Mouse (Mus musculus) small intestine, adult 2 months (tissue): ENCODE results near the gene Pcdh20. TPM values are rescaled to one million over a fixed set of nuclear protein-coding genes. Genes with fewer than 3 reads are reported as not detected.

ENCODE experiments used
- H3K27ac ChIP-seq: fragments of 200-500 bp; 2 replicates; pipeline ENCODE4 v1.5.1; 2012; ENCODE audit warnings: low read depth, low read length, control low read depth, inconsistent platforms; ENCODE audit not compliant: insufficient read depth
- H3K27me3 ChIP-seq: fragments of 200-500 bp; 2 replicates; pipeline ENCODE4 v1.6.1; 2012; ENCODE audit warnings: mild to moderate bottlenecking, moderate library complexity, low read length, inconsistent platforms; ENCODE audit not compliant: control insufficient read depth, insufficient read depth
- H3K36me3 ChIP-seq: fragments of 200-500 bp; 2 replicates; pipeline ENCODE4 v1.6.1; 2012; ENCODE audit warnings: mild to moderate bottlenecking, low read length, control low read depth, inconsistent platforms; ENCODE audit not compliant: control insufficient read depth, insufficient read depth
- H3K4me1 ChIP-seq: fragments of 200-500 bp; 2 replicates; pipeline ENCODE4 v1.6.1; 2012; ENCODE audit warnings: low read length, inconsistent platforms, mixed read lengths; ENCODE audit not compliant: control insufficient read depth, insufficient read depth, insufficient read length
- H3K4me3 ChIP-seq: fragments of 200-500 bp; 2 replicates; pipeline ENCODE4 v1.5.1; 2012; ENCODE audit warnings: low read depth, mild to moderate bottlenecking, control low read depth, inconsistent platforms, low read length, moderate library complexity
- CTCF ChIP-seq: fragments of 200-500 bp; IDR thresholded peaks from 2 replicates; pipeline ENCODE4 v1.5.1; 2012; ENCODE audit warnings: low read depth, mild to moderate bottlenecking, control low read depth, inconsistent platforms, low read length, moderate library complexity, mixed read lengths; ENCODE audit not compliant: insufficient replicate concordance, insufficient read length; ENCODE audit errors: extremely low read depth
- POLR2A ChIP-seq: fragments of 200-500 bp; IDR thresholded peaks from 2 replicates; pipeline ENCODE4 v1.6.1; 2012; ENCODE audit warnings: low read depth, mild to moderate bottlenecking, control low read depth, inconsistent platforms, low read length, moderate library complexity
- WGBS: fragments of 180-500 bp; shearing (Covaris S2); methylation state at CpG from one replicate; pipeline ENCODE4 v1.1.7; 2018; 5-methylcytosine and 5-hydroxymethylcytosine counted together
- polyA plus RNA-seq: library from polyadenylated mRNA; depleted of rRNA; stranded (reverse); fragments of >200 nt; gene quantifications from 2 replicates; pipeline ENCODE4 v1.2.3, GENCODE M21; 2012; rRNA removed

Gene Pcdh20
- polyA plus RNA-seq, result 0.15 and 0.27 TPM in 2 replicates

DNA sequence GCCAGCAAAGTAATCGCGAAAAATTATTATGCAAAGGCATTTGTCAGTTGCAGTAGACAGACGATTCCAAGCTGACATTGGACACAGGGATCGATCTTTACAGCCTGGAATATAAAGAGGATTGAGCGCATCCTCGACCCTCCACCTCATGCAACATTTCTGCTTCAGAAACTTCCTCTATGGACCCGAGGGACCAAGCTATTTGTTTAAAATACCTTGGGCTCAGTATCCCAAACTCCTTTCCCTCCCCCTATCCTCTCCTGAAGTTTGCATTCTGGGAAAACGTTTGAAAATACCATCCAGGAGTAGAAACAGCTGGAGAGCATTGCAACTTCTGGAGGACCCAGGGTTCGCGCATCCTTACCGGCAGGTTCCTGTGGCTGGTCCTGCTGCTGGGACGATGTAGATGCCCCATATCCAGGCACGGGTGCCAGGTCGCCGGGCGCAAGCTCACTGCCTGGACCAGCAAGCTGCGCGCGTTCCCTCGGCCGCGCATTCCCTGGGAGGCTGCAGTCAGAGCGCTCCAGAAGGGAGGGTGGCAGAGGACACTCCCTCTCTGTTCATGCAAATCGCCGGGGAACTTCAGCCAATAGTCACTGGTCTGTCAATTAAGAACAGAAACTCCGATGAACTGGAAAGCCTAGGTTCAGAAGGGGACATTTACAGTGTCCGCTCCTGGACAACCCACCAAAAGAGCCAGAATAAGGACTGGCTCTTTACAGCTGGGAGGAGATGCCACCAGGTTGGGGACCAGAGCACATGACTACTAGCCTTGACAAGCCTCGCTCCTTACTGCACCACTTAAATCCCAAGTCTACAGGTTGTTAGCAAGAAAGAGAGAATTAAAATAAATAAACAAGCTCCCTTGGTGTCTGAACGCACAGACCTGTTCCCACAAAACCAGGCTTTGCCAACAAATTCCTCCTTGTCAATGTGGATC, at the start of gene Pcdh20:
Pcdh20 (minus strand) TSS at position 902 of the 940 bp plus-strand sequence.
- Histone ChIP-seq H3K27ac (no peak within 1 kb of the TSS), H3K27me3 (no peaks in the 10 kb centered on the region), H3K4me1 (no peaks in the 10 kb centered on the region), H3K36me3 (no peaks in the 10 kb centered on the region), H3K4me3 (peak within 1 kb of the TSS; percentile 33)
- TF ChIP-seq POLR2A (no peak), CTCF (no peak)
- WGBS, result 6% methylated on average over 29 of the region's 29 CpGs

DNA sequence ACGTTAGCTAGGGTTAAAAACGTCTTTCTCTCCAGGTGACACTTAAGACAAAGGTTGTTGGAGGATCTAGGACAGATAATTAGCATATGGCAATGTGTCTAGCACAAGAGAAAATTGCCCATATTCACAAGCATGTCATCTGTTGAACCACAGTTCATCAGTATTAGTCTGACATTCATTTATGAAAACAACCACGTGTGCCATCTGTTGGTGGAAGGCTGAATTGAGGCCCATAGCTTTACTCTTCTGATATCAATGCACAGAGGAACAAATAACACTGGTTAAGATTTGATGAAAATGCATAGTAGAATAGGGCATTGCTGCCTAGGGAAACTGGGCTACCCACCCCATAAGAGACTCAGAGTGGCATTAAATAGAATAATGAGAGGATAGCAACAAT, 8.7 kb upstream of the Pcdh20 start:
- Histone ChIP-seq H3K27ac (no peak overlapping the region), H3K4me3 (no peak overlapping the region), H3K4me1 (no peaks in the 10 kb centered on the region), H3K36me3 (no peaks in the 10 kb centered on the region), H3K27me3 (no peaks in the 10 kb centered on the region)
- no peak for TF ChIP-seq CTCF
- no peak for TF ChIP-seq POLR2A
- WGBS, result 38% methylated on average over 3 of the region's 3 CpGs

DNA sequence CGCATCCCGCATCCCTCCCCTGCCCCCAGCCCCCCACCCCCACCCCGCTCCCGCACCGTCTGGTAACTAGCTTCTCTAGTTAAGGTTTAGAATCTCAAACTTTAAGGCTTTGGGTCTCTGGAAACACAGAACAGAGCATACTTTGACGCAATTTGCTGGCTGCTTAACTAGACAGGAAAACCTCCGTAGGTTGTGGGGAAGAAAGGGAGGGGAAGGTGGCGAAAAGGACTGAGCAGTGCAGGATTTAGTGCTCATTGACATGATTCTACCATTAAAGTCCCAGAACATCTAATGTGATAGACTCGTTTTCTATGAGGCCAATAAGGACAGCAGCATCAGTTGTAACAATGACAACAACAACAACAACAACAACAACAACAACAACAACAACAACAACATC, 1.2 kb downstream of the Pcdh20 start:
- no peaks in the 10 kb centered on the region for H3K4me1 ChIP-seq
- no peak for TF ChIP-seq CTCF
- TF ChIP-seq POLR2A, result no peak
- no peaks in the 10 kb centered on the region for H3K36me3 ChIP-seq
- H3K27ac ChIP-seq, result no peak overlapping the region
- H3K4me3 ChIP-seq, result no peak overlapping the region
- no peaks in the 10 kb centered on the region for H3K27me3 ChIP-seq
- 12% methylated on average over 9 of the region's 9 CpGs for WGBS

DNA sequence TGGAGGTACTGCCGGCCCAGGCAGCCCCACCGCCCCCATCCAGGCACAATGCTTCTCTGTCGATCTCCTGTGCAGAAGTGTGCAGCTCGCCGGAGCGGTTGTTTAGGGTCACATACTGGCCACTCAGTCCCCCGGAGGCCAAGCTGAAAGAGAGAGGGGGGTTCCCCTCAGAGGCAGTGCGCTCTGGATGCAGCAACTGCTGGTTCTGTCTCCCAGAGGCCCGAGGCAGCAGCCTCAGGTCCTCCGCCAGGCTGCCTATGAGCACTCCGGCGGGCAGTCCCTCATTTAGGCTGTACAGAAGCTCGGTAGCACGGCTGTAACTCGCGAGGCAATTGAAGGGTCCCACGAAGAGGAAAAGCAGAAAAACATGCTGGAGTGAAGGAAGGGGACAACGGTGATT, 1.8 kb downstream of the Pcdh20 start:
- TF ChIP-seq POLR2A (no peak), CTCF (no peak)
- Histone ChIP-seq H3K36me3 (no peaks in the 10 kb centered on the region), H3K27me3 (no peaks in the 10 kb centered on the region), H3K27ac (no peak overlapping the region), H3K4me1 (no peaks in the 10 kb centered on the region), H3K4me3 (peak overlapping the region; percentile 9; the same call in 1 of the 2 replicates)
- 9% methylated on average over 18 of the region's 18 CpGs for WGBS

DNA sequence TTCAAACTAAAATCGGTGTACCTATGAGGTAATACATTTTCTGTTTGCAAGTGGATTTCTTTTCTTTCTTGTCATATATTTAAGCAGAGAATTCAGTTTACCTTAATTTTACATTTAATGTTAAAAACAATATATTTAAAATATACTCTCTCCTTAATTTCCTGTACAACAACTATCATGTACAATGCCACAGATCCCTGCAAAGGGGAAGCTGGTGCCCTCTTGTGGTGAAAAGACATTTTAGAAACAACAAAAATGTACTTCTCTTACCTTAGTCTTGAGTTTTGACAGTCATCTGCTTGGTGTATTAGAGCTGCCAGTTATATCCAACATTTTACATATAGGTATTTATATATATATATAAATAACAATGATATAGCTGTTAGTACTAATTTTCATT, 4.8 kb downstream of the Pcdh20 start:
- Histone ChIP-seq H3K27ac (no peak overlapping the region), H3K36me3 (no peaks in the 10 kb centered on the region), H3K4me3 (no peak overlapping the region), H3K4me1 (no peaks in the 10 kb centered on the region), H3K27me3 (no peaks in the 10 kb centered on the region)
- 91% methylated on average over 1 of the region's 1 CpGs for WGBS
- no peak for TF ChIP-seq POLR2A
- TF ChIP-seq CTCF, result no peak

DNA sequence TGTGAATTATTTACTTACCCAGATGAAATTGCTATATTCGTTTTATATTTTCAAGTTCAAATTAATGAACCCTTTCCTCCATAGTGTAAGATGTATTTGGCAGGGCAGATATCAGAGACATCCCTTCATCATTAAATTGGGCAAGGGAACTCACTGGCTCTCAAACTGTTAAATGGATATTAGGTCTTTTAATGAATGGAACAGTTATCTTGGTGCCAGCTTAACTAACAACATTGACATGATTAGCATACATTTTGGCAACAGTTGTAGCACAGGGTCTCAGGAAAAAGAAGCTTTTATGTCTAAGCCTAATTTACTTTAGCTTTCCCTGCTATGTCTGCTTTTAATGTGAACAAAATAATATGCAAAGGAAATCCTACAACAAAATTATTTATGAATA, 6.8 kb downstream of the Pcdh20 start:
- 57% methylated on average over 1 of the region's 1 CpGs for WGBS
- Histone ChIP-seq H3K27ac (no peak overlapping the region), H3K36me3 (no peaks in the 10 kb centered on the region), H3K4me1 (no peaks in the 10 kb centered on the region), H3K27me3 (no peaks in the 10 kb centered on the region), H3K4me3 (no peak overlapping the region)
- TF ChIP-seq CTCF, result no peak
- TF ChIP-seq POLR2A, result no peak

DNA sequence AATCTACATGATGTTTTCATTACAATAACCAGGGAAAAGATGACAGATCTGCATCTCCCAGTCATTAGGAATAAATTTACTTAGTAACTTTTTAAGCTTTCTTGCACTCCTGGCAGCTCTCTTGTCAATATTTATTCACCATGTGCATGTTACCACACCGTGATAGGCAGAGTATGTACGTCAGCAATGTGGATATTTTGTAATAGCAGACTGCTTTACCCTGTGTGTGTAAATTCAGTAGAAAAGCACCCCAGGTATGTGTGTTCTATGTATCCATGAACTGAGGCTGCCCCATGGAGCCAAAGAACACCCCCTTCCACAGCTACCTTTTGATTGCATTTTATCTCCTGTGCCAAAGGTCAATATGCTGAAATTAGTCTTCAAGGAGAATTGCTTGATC, 7.8 kb downstream of the Pcdh20 start:
- TF ChIP-seq POLR2A (no peak), CTCF (no peak)
- Histone ChIP-seq H3K27ac (no peak overlapping the region), H3K4me1 (no peaks in the 10 kb centered on the region), H3K27me3 (no peaks in the 10 kb centered on the region), H3K36me3 (no peaks in the 10 kb centered on the region), H3K4me3 (no peak overlapping the region)
- 31% methylated on average over 2 of the region's 2 CpGs for WGBS
